Mouse (Mus musculus) cerebellum, postnatal 4 days (tissue): ENCODE results near the gene Gm13287.
"Not testable (repeated sequence)": the region's sequence is repeated elsewhere in the genome, so short reads cannot be mapped to it uniquely, and the experiment has no call there.

Source experiments
- DNase-seq, 2 experiments: peaks; one replicate each; pipeline ENCODE4 v3.0.0; 2022; ENCODE audit warnings: low spot score in 2 of 2, mixed read lengths in 1 of 2

Gm13287 gene

GRCm38 (mm10) chr4:88802954-88803353 is at the start of gene Gm13287:
Gene Gm13287, plus strand, starts transcription at chr4:88803254.
- not testable (repeated sequence) for DNase-seq

- DNase-seq = peak; percentile 76 to 79
Measured at GRCm38 (mm10) chr4:88754818-88755340, 48.2 kb upstream of the Gm13287 start, which contains the start of gene Gm13271. Gene Gm13271, plus strand, starts transcription at chr4:88754868.

GRCm38 (mm10) chr4:88756581-88757513 is 46.2 kb upstream of the Gm13287 start:
- DNase-seq = not testable (repeated sequence)

GRCm38 (mm10) chr4:88757628-88758031 is 45.4 kb upstream of the Gm13287 start:
- peak; percentile 86 to 90 for DNase-seq

- DNase-seq = not testable (repeated sequence)
Measured at GRCm38 (mm10) chr4:88758751-88759150, 44.3 kb upstream of the Gm13287 start.

GRCm38 (mm10) chr4:88759610-88760268 is 43.3 kb upstream of the Gm13287 start, which contains the start of gene Gm13283:
Gene Gm13283, plus strand, starts transcription at chr4:88760119.
- DNase-seq = peak; percentile 33 to 54

- peak in 1 of 2 experiments; percentile 66 for DNase-seq
Measured at GRCm38 (mm10) chr4:88760431-88760830, 42.6 kb upstream of the Gm13287 start.

GRCm38 (mm10) chr4:88761776-88762175 is 41.3 kb upstream of the Gm13287 start:
- peak; percentile 73 to 77 for DNase-seq

- peak in 1 of 2 experiments; percentile 45 for DNase-seq
Measured at GRCm38 (mm10) chr4:88762341-88762740, 40.7 kb upstream of the Gm13287 start.

- not testable (repeated sequence) for DNase-seq
Measured at GRCm38 (mm10) chr4:88763384-88764018, 39.6 kb upstream of the Gm13287 start.

GRCm38 (mm10) chr4:88773534-88773933 is 29.5 kb upstream of the Gm13287 start, which contains the start of gene Gm13290:
Gene Gm13290, plus strand, starts transcription at chr4:88773834.
- DNase-seq = not testable (repeated sequence)

- DNase-seq = not testable (repeated sequence)
Measured at GRCm38 (mm10) chr4:88776622-88777021, 26.4 kb upstream of the Gm13287 start, which contains the start of gene Gm13289. Gene Gm13289, plus strand, starts transcription at chr4:88776922.

- DNase-seq = not testable (repeated sequence)
Measured at GRCm38 (mm10) chr4:88779550-88779949, 23.5 kb upstream of the Gm13287 start, which contains the start of gene Gm13272. Gene Gm13272, plus strand, starts transcription at chr4:88779850.

- DNase-seq = not testable (repeated sequence)
Measured at GRCm38 (mm10) chr4:88780320-88780719, 22.7 kb upstream of the Gm13287 start.

GRCm38 (mm10) chr4:88781831-88782230 is 21.2 kb upstream of the Gm13287 start, which contains the start of gene Ifnz:
Gene Ifnz, plus strand, starts transcription at chr4:88782131.
- DNase-seq = not testable (repeated sequence)

- not testable (repeated sequence) for DNase-seq
Measured at GRCm38 (mm10) chr4:88782335-88782734, 20.7 kb upstream of the Gm13287 start.

- DNase-seq = not testable (repeated sequence)
Measured at GRCm38 (mm10) chr4:88785409-88785808, 17.6 kb upstream of the Gm13287 start, which contains the start of gene Gm13276. Gene Gm13276, plus strand, starts transcription at chr4:88785709.

- peak; percentile 29 to 69 for DNase-seq
Measured at GRCm38 (mm10) chr4:88788402-88788801, 14.7 kb upstream of the Gm13287 start, which contains the start of gene Gm13277. Gene Gm13277, plus strand, starts transcription at chr4:88788632.

GRCm38 (mm10) chr4:88791250-88791649 is 11.8 kb upstream of the Gm13287 start, which contains the start of gene Gm13278:
Gene Gm13278, plus strand, starts transcription at chr4:88791550.
- not testable (repeated sequence) for DNase-seq

GRCm38 (mm10) chr4:88793936-88794675 is 8.9 kb upstream of the Gm13287 start, which contains the start of gene Gm13275:
Gene Gm13275, plus strand, starts transcription at chr4:88794487.
- peak; percentile 42 to 64 for DNase-seq
